Mouse (Mus musculus): ENCODE results near the gene Olfr70. TPM values are rescaled to one million over a fixed set of nuclear protein-coding genes. Genes with fewer than 3 reads are reported as not detected.

Gene Olfr70
- polyA plus RNA-seq, 1 experiment from 2014 or later, result not detected

- no peak overlapping the region for H3K4me2 ChIP-seq (replicated peaks)
- H3K27ac ChIP-seq (replicated peaks), result no peak overlapping the region
- H3K36me3 ChIP-seq, result peaks cover 45% of the 10 kb centered on the region
- no peak for ATAC-seq (replicated peaks)
- peaks cover 33% of the 10 kb centered on the region for H3K4me1 ChIP-seq
- no peak overlapping the region for H3K4me3 ChIP-seq
- H3K9me3 ChIP-seq, result no peaks in the 10 kb centered on the region
- 80% methylated on average over 8 of the region's 8 CpGs for WGBS
- no peak overlapping the region for H3K9ac ChIP-seq (replicated peaks)
- H3K27me3 ChIP-seq, result no peaks in the 10 kb centered on the region
Observed at GRCm38 (mm10) chr4:43673703-43674102, 26.9 kb downstream of the Olfr70 start.

GRCm38 (mm10) chr4:43672070-43672469 is 28.5 kb downstream of the Olfr70 start:
- peaks cover 36% of the 10 kb centered on the region for H3K4me1 ChIP-seq
- H3K9ac ChIP-seq (replicated peaks), result no peak overlapping the region
- 2% methylated on average over 2 of the region's 2 CpGs for WGBS
- H3K36me3 ChIP-seq, result peaks cover 28% of the 10 kb centered on the region
- peak overlapping the region; percentile 92 for H3K4me2 ChIP-seq (replicated peaks)
- no peaks in the 10 kb centered on the region for H3K9me3 ChIP-seq
- no peak overlapping the region for H3K4me3 ChIP-seq
- ATAC-seq (replicated peaks), result no peak
- no peak overlapping the region for H3K27ac ChIP-seq (replicated peaks)
- H3K27me3 ChIP-seq, result no peaks in the 10 kb centered on the region

DNA sequence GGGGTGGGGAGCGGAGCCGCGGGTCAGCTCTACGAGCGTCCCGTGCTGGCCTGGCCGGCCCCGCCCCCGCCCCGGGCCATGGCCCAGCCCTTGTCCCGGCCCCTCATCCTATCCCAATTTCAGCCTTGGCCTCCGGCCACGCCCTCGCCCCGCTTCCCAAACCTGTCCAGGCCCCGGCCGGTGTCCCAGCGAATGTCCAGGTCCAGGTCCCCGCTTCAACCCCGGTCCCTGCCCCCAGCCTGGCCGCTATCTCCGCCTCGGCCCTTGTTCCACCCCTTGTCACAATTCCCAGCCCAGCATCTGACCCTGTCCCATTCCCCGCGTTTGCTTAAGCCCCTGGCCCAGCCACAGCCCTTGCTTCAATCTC is 31.2 kb downstream of the Olfr70 start:
- WGBS, result under 1% methylated on average over 22 of the region's 25 CpGs
- Histone ChIP-seq H3K27ac (replicated peaks) (peak overlapping the region; percentile 36), H3K4me2 (replicated peaks) (peak overlapping the region; percentile 92), H3K4me3 (peak overlapping the region; percentile 85), H3K9ac (replicated peaks) (peak overlapping the region; percentile 93), H3K36me3 (peaks cover 5% of the 10 kb centered on the region; the same call in 1 of the 2 replicates), H3K9me3 (no peaks in the 10 kb centered on the region), H3K4me1 (peaks cover 36% of the 10 kb centered on the region), H3K27me3 (no peaks in the 10 kb centered on the region)
- peak; percentile 68 for ATAC-seq (replicated peaks)

- peak within 1 kb of the TSS; percentile 93 for H3K9ac ChIP-seq (replicated peaks)
- peaks cover 36% of the 10 kb centered on the region for H3K4me1 ChIP-seq
- no peaks in the 10 kb centered on the region for H3K9me3 ChIP-seq
- peak within 1 kb of the TSS; percentile 92 for H3K4me2 ChIP-seq (replicated peaks)
- 2% methylated on average over 37 of the region's 41 CpGs for WGBS
- H3K4me3 ChIP-seq, result peak within 1 kb of the TSS; percentile 85
- peaks cover under 1% of the 10 kb centered on the region; the same call in 1 of the 2 replicates for H3K36me3 ChIP-seq
- peak; percentile 96 for ATAC-seq (replicated peaks)
- no peaks in the 10 kb centered on the region for H3K27me3 ChIP-seq
- H3K27ac ChIP-seq (replicated peaks), result peak within 1 kb of the TSS; percentile 36
Observed at GRCm38 (mm10) chr4:43668782-43669427, 31.7 kb downstream of the Olfr70 start, which contains the start of the genes Tmem8b and Fam221b. Tmem8b (plus strand) TSS chr4:43668971. Fam221b (minus strand) TSS chr4:43669145.

- Histone ChIP-seq H3K4me3 (no peak overlapping the region), H3K27me3 (peaks cover 18% of the 10 kb centered on the region), H3K9ac (replicated peaks) (no peak overlapping the region), H3K4me2 (replicated peaks) (no peak overlapping the region), H3K4me1 (peaks cover 23% of the 10 kb centered on the region), H3K36me3 (no peaks in the 10 kb centered on the region), H3K27ac (replicated peaks) (no peak overlapping the region), H3K9me3 (no peaks in the 10 kb centered on the region)
- 23% methylated on average over 4 of the region's 4 CpGs for WGBS
- no peak for ATAC-seq (replicated peaks)
Observed at GRCm38 (mm10) chr4:43666412-43666811, 34.2 kb downstream of the Olfr70 start.

DNA sequence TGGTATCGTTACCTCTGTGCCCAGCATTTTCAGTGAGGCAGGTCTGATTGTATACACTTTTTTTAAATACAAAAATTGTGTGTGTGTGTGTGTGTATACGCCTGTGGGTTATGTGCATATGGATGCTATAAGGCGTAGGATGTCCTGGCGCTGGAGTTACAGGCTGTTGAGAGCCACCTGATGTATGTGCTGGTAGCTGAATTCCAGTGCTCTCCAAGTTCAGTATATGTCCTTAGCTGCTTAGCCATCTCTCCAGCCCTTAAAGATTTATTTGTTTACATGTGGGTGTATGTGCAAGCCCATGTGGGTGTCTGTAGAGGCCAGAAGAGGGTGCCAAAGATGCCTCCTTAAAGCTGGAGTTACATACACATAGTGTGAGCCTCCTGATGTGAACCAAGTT is 43.5 kb downstream of the Olfr70 start:
- Histone ChIP-seq H3K9ac (replicated peaks) (peak overlapping the region; percentile 62; the same call in 1 of the 2 replicates), H3K27me3 (peaks cover 10% of the 10 kb centered on the region), H3K27ac (replicated peaks) (peak overlapping the region; percentile 92), H3K9me3 (no peaks in the 10 kb centered on the region), H3K4me3 (peak overlapping the region; percentile 85), H3K4me1 (peaks cover 21% of the 10 kb centered on the region), H3K4me2 (replicated peaks) (peak overlapping the region; percentile 87), H3K36me3 (no peaks in the 10 kb centered on the region)
- no peak for ATAC-seq (replicated peaks)
- WGBS, result 58% methylated on average over 4 of the region's 4 CpGs

- under 1% methylated on average over 34 of the region's 34 CpGs for WGBS
Observed at GRCm38 (mm10) chr4:43656339-43657109, 44.1 kb downstream of the Olfr70 start, which contains the start of gene Hint2. Hint2 (minus strand) TSS chr4:43656466.

DNA sequence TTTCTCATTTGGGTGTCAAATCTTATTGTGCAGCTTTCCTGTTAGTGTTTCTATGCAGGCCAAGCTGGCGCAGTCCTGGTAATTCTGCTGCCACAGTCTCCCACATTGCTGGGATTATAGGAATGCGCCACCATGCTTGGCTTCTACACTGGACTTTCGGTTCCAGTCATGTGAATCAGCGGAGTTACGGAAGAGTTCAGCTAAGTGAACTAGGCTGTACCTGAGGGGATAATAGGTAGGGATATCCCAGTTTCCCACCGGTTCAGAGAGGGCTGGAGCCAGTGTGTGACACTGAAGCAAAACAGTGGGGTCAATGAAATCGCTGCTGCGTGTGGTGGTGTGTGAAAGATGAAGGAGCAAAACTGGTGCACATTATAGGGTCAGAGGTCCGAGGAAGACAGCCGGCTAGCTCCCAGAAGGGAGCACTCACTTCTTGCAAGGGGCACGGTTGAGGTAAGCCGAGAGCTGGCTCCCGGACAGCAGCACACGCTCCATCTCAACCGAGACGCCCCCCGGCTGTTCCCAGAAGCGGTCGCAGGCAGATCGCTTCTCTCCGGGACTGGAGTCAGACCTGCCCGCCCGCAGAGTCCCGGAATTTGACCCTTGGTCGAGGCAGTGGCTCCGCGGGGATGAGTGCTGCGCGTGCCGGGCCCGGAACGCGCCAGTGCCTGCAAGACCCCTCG is 44.8 kb downstream of the Olfr70 start:
- H3K9me3 ChIP-seq, result no peaks in the 10 kb centered on the region
- peak overlapping the region; percentile 85 for H3K4me3 ChIP-seq
- H3K9ac ChIP-seq (replicated peaks), result peak overlapping the region; percentile 85
- 5% methylated on average over 34 of the region's 34 CpGs for WGBS
- 0 out of 2 replicates have a peak, but pooled peaks cover 6% of the 10 kb centered on the region for H3K27me3 ChIP-seq
- peak; percentile 59 for ATAC-seq (replicated peaks)
- peak overlapping the region; percentile 87 for H3K4me2 ChIP-seq (replicated peaks)
- no peaks in the 10 kb centered on the region for H3K36me3 ChIP-seq
- peak overlapping the region; percentile 92 for H3K27ac ChIP-seq (replicated peaks)
- H3K4me1 ChIP-seq, result peaks cover 21% of the 10 kb centered on the region

More at GRCm38 (mm10) chr4:43656339-43657109, 44.1 kb downstream of the Olfr70 start, which contains the start of gene Hint2:
- H3K9ac ChIP-seq (replicated peaks), result peak within 1 kb of the TSS; percentile 85
- H3K9me3 ChIP-seq, result no peaks in the 10 kb centered on the region
- H3K4me3 ChIP-seq, result peak within 1 kb of the TSS; percentile 85
- peak; percentile 98 for ATAC-seq (replicated peaks)
- H3K4me1 ChIP-seq, result peaks cover 21% of the 10 kb centered on the region
- H3K4me2 ChIP-seq (replicated peaks), result peak within 1 kb of the TSS; percentile 87
- peak within 1 kb of the TSS; percentile 92 for H3K27ac ChIP-seq (replicated peaks)
- H3K36me3 ChIP-seq, result no peaks in the 10 kb centered on the region
- peaks cover 6% of the 10 kb centered on the region; the same call in 1 of the 2 replicates for H3K27me3 ChIP-seq

GRCm38 (mm10) chr4:43653161-43654015 is 47.2 kb downstream of the Olfr70 start, which contains the start of gene Spag8:
Spag8 (minus strand) TSS chr4:43653594.
- Histone ChIP-seq H3K27me3 (no peaks in the 10 kb centered on the region), H3K4me3 (peak within 1 kb of the TSS; percentile 27), H3K4me1 (peaks cover 21% of the 10 kb centered on the region), H3K4me2 (replicated peaks) (peak within 1 kb of the TSS; percentile 38), H3K9me3 (no peaks in the 10 kb centered on the region), H3K9ac (replicated peaks) (no peak within 1 kb of the TSS), H3K27ac (replicated peaks) (no peak within 1 kb of the TSS), H3K36me3 (peaks cover 12% of the 10 kb centered on the region)
- no peak for ATAC-seq (replicated peaks)
- 26% methylated on average over 24 of the region's 24 CpGs for WGBS

DNA sequence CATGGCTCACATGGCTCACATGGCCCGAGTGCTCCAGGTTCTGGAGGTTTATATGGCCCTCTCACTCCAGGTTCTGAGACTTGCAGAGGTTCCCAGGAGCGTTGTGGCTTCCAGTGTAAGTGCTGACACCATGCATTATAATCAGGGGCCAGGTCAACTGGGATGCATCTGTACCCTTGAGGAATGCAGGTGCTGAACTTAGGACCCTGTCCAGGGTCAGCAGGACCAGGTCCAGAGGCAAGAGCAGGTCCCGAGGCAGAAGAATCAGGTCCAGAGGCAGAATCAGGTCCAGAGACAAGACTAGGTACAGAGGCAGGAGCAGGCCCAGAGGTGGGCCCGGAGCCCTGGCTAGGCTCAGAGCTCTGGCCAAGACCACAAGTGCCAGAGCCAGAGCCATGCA is 47.9 kb downstream of the Olfr70 start:
- 91% methylated on average over 4 of the region's 4 CpGs for WGBS
- Histone ChIP-seq H3K4me3 (peak overlapping the region; percentile 27), H3K27me3 (no peaks in the 10 kb centered on the region), H3K36me3 (peaks cover 12% of the 10 kb centered on the region), H3K9ac (replicated peaks) (no peak overlapping the region), H3K4me1 (peaks cover 21% of the 10 kb centered on the region), H3K9me3 (no peaks in the 10 kb centered on the region), H3K4me2 (replicated peaks) (peak overlapping the region; percentile 38), H3K27ac (replicated peaks) (no peak overlapping the region)
- ATAC-seq (replicated peaks), result no peak

DNA sequence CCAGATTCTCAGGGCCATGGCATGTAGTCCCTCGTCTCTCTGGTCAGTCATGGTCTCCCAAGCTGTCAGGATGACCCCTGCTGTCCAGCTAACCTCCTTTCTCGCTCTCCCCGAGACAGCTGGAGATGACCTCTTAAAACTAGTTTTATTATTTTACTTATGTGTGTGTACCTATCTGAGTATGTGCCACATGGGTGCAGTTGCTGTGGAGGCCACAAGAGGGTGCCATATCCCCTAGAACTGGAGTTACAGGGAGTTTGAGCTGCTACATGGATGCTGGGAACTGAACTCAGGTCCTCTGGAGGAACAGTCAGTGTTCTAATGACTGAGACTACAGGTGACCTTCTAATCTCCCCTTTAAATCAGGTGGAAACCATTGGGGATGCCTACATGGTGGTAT is 50.8 kb downstream of the Olfr70 start:
- H3K36me3 ChIP-seq, result peaks cover 12% of the 10 kb centered on the region
- H3K9me3 ChIP-seq, result no peaks in the 10 kb centered on the region
- WGBS, result 99% methylated on average over 3 of the region's 3 CpGs
- no peak overlapping the region for H3K4me2 ChIP-seq (replicated peaks)
- H3K4me1 ChIP-seq, result peaks cover 9% of the 10 kb centered on the region
- H3K4me3 ChIP-seq, result no peak overlapping the region
- H3K27ac ChIP-seq (replicated peaks), result no peak overlapping the region
- no peak for ATAC-seq (replicated peaks)
- no peaks in the 10 kb centered on the region for H3K27me3 ChIP-seq
- no peak overlapping the region for H3K9ac ChIP-seq (replicated peaks)

Data from forebrain, embryonic 15.5 days (tissue).